Mouse (Mus musculus) Muller cell, postnatal 12 days (primary cell): Measurements from ENCODE around the gene Aktip.

Experiments
- DNase-seq: peaks from one replicate; pipeline ENCODE4 v3.0.0-alpha.2; 2015; ENCODE audit errors: inconsistent ontology term

Aktip gene

DNA sequence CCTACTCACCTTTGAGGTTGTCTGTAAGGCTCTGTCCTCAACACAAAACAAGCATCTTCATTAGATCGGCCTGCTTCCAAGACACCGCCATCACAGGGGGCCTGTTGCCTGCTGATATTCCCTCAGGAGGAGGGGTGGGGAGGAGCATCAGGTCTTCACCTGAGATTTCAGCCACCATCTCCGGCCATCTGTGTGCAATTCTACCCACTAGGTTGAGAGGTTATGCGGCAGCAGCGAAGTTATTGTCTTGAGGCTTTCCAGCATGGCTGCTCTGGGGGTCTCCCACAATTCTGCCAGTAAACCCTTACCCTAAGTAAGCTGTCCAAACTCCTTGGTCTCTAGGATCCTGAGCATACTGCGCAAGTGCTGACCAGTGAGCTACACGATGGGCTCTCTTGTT lies at the start of gene Aktip:
Aktip (minus strand) TSS at position 101 of the 400 bp plus-strand sequence.
- DNase-seq, result no peak

DNA sequence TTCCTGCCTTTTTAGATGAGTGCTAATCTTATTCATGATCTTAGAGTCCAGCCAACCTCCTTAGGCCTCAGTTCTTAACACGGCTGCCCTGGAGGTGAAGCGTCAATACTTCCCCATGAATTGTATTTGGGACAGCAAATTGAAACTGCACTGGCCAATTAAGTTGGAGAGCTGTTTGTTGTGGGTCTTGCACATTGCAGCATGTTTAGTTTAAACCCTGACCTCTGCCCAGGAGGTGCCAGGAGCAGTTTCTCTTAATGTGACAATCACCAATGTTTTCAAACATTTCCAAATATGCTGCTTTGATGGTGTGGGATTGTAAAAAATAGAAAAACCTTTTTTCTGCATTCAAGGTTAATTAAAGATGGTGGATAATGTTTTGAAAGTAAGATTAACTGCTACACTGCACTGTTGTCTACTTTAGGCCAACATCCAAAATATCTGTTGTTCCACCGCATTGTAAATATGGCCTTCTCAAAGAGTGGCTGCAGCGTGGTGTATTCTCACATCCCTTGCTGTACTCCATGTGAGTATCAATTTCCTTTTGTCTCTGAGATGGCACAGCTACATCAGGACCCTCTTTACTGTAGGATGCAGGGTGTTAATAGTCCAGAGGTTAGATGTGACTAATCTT lies 46.2 kb upstream of the Aktip start:
- DNase-seq, result no peak

DNA sequence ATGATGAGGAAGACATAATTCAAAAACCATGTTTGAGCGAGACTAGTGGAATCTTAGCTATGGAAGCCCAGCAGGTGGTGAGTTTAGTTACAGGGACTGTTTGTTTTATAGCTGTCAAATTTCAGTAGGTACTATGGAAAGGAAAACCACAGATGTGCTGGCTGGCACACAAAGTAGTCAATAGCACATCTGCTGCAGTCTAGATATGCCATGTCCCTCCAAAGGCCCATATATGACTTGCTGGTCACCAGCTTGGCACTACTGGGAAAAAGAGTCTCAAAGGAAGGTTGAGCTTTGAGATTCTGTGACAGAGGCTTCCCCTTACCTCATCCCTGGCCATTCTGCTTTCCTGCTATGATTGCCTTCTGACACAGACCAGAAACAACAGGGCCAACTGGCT lies 42.9 kb upstream of the Aktip start:
- DNase-seq, result no peak

DNA sequence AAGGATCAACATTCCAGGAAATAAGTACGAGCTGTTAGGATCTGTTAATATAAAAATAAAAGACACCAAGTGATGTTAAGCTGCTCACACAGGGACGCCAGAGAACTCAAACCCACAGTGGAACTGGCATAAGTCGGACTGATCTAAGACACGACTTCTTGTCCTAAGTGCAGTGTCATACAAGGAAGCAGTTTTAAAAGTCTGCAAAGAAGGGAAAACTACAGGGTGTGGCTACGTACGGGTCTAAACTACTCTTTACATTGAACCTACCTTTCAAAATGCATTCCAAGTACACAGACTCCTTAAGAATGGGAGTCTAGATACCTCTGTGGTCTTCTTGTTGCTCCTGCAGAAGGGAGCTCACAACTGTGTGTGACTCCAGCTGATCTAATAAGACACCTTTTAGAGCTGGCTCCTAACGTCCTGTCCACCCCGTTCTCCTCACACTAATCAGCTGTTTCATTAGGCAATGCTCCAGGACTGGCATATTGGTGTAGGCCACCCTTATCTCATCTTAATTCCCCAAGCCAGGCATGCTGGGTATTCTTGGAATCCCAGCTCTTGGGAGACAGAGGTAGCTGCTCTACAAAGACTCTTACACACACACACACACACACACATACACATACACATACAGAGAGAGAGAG lies 42.2 kb upstream of the Aktip start:
- DNase-seq, result no peak

DNA sequence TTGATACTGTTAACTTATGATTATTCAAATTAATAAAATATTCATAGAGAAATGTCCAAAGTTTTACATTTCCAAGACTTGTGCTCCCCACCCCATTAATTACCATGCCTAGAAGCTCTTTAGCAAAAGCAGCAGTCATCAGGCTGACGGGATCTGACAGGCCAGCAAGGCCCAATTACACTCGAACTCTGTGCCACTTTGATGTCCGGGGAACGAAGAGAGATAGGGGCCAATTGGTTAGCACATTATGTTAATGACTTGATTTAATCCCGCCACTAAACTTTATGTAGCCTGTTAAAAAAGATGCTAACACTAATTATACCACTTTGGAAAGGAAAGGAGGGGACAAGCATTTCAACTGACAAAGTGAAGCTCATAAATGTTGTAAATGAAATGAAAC lies 41.6 kb upstream of the Aktip start:
- peak; percentile 20 for DNase-seq

DNA sequence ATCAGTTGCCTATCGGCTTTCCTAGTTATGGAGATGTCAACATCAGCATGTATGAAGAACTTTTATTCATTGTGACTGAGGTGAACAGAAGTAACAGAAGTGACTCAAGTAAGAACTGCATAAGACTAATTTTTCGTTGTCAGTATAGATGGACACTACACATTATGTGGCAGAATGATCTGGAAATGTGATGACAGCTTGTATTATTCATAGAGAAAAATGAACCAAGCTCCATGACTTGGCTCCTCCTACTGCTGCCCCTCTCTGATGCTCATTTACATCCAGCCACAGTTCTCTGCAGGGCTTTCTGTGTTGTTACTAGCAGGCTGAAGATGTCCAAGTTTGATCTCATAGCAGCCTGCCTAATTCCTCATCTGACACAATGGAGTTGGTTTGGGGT lies 37.4 kb upstream of the Aktip start:
- no peak for DNase-seq

DNA sequence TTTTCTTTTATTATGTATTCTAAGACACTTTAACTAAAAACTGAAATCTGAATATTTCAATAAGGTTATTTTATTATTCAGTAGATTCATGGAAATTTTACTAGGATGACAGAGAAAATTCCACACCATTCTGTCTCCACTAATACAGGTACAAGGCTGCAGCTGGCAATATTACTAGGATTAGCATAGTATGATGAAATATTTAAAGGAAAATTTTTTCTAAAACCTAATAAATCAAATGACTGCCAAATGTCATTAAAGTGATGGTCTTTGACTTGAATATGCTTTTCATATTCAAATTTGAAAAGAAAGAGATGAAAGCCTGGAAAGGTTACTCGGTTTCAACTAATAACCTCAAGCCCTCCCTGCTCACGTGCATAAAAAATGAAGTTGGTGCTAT lies 34.3 kb upstream of the Aktip start:
- DNase-seq, result no peak

DNA sequence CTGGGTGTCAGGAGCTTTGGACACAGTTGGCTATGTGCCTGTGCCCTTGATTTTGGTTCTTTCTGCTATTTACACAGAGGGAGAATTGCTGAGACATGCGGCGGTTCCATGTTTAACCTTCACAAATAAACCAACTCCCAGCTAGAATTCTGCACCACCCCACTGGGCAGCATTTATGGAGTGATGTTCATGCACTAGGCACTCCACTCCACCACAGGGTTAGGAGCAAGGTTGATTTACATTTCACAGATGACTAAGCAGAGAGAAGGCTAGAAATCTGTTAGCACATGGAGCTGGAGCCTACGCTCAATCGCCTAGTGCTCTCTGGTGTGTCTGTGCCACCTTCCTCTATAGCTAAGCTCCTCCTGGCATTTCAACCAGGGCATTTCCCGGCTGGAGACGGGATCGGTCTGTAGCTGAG lies 27.7 kb upstream of the Aktip start:
- DNase-seq, result no peak

DNA sequence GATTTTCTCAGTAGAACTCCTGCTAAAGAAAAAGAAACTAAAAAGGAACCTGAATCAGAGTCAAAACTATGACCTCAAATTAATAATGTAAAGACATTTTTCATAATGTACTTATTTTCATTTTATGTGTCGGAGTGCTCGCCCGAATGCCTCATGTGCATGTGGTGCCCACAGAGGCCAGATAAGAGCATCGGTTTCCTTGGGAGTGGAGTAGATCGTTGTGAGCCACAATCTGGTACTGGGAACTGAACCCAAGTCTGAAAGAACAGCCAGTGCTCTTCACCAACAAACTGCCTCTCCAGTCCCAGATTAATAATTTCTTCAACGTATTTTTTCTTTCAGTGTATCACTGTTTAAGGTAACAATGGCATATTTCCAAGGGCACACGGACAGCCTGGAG lies 24.5 kb upstream of the Aktip start:
- no peak for DNase-seq

DNA sequence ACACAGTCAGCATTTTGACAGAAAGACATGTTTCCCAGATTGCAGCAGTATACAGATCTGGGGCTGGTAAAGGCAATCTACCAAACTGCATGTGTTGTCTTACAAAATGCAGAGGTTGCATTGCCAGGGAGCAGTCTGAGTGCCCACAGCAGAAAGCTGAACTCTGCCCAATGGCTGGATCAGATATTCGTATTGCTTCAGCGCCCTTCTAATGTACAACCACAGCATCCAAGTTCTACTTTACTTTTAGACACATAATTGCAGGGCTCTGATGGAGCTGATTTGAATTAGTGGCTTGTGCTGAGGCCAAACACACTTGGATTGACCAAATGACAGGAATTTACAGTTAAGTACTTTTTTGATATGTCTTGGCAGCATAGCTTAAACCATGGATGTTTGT lies 22.1 kb upstream of the Aktip start:
- no peak for DNase-seq

DNA sequence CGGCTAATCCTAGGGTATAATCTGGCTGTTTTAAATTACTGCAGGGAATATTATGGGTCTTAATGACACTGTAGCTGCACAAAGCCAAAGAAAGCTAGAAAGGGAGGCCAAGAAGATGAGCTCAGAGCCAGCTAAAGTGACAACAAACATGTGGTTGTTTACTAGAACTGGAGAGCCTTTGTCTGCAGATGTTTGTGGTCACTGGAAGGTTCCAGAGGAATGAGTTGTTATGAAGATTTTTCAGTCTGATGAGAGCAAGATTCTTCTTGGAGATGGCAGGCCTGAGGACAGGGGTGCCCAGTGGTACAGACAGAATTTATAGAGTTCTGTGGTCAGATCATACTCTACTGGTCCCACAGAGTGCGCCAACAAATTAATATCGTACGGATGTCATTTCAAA lies 18.5 kb upstream of the Aktip start:
- DNase-seq, result peak; percentile 69

DNA sequence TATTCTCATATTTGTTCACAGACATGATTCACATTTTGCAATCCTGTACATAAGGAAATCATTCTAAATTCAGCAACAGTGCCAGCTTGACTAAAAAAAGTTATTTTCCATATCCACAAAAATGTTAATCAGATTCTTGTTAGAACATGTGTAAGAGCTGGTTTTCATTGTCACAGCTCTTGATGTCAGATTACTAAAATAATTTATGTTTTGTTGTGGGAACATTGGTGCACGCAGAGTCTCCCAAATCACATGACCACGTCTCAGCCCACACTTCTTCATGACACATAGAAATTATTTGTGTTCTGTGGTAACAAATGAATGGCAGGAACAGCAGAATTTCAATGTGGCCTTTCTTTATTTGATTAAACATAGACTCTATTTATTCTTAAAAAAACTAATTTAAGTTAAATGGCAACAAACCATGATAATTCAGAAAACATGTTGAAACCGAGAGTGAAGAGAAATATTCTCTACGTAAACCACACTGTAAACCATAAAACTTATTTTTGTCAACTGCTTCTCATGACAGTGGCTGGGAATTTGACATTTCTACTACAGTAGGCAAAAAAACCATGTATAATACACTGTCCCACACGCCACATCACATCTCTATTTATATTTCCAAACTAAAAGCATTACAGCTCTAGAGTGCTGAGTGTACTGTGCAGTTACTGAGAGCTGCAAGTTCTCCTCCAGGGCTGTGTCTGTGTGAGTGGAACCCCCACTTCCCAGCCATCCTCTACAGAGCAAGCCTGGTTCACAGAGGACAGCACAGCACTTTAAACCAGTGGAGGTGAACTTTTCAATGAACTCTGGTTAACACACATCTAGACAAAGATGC lies 17.5 kb upstream of the Aktip start:
- no peak for DNase-seq

DNA sequence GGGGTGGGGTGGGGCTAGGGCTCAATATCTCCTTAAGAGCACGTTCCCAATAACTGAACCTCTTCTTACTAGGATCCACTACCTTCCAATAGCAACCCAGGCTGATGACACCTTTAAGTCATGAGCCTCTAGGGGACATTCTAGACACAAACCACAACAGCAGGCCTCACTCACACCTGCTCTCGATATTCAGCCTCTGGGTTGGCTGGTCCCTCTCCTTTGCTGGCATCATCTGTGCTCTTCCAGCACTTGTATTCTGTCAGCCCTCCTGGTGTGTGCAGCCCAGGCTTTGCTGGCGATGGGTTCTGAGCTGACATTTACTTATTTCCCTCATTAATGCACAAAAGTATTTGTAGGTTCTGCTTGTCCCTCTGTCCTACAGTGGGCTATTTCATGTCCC lies 14.5 kb upstream of the Aktip start:
- DNase-seq, result no peak

DNA sequence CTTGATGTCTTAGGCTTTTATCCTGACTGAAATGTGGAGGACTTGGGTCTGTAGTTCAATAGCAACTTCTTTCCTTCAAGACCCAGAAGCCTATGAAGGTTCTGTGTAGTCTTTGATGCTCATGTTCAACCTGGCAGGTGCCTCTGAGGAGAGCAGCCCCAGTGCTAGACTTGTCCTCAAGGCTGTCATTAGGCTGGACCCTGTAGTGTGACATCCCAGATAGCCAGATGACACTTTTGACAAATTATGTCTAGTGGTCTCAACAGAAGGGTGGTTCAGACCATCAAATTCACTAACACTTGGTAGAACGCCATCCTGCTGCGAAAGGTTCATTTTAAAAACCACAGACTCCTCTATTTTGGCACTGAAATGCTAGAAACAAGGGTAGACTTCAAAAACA lies 13.2 kb upstream of the Aktip start:
- no peak for DNase-seq

DNA sequence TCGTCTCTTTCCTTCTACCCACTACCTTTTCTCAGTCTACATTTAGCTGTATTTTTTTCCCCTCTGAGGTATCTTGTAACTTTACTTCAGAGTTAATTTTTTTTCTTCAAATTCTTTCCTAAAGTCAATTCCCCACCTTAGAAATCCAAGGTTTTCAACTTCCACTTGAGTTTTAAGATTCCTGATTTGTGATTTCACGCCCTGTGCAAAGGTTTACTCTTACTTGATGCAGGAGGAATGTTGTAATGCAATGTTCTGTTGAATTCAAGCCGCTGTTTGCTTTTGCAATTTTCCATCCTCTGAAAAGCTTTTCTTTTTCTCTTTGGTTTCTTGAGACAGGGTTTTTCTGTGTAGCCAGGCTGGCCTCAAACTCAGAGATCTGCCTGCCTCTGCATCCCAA lies 9.9 kb upstream of the Aktip start:
- DNase-seq, result no peak

DNA sequence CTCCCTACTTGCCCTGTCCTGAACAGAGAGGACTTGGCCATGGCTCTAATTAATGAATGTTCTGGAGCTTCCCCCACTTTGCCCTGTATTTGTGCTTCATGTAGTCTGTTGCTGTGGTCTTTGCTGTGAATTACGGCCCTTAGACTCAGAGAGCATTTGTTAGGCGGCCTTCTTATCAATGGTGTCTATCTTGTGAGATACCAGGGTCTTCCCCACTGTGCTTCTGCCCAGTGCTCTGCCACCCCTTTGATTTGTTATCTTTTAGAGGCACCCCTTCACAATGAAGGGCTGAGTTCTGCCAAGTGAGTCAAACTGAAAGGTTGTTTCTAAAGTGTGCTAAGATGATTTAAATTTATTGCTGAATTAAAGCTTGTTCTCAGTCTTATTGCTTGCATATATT lies 7.9 kb upstream of the Aktip start:
- DNase-seq, result no peak

DNA sequence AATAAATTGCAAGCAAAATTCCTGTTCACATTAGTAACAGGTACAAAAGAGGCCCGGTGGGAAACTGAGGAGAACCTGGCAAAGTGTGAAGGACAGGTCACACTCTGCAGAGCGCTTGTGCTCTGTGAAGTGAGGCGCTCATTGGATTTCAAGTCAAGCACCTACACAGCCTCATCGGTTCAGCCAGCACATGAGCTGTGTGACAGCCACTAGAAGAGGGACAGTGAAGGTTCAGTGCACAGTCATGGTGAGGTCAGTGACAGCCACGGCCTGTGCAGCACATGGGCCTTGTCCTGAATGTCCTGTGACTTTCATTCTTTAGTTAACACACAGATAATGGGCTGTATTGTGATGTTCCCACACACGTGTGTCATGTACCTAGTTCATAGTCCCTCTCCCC lies 6.1 kb upstream of the Aktip start:
- DNase-seq, result no peak

DNA sequence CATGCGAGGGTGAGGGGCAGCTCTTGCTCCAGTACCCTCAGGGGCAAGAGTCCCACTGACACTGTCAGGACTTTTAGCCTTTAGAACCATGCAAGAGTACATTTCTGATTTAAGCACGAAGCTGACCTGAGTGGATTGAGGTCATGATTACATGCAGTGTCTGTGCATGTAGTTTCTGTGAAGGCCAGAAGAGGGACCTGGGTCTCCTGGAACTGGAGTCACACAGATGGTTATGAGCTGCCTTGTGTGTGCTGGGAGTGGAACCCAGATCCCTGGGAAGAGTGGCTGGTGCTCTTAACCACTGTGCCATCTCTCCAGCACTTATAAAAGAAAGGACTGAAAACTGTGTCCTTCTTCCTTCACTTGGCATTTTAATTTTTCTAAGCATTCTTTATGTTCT lies 1.4 kb upstream of the Aktip start:
- DNase-seq, result no peak

DNA sequence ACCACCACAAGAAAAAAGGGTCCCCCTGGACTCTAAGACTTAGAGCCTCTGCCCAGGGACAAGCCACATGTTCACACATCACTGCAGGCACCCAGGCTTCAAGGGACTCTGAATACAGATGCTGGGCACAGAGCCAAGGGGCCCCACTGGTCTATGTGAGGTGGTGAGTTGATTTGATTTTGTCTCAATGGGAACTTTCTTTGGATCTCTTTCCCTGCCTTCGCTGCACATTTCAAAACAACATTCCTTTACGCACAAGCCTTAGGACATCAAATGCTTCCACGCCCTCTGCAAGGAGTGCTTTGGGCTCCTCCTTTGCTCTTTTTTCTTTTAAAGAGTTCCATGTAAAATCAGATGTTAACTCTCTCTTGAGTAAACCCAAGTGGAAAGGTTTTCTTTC lies 1.7 kb downstream of the Aktip start:
- DNase-seq, result no peak

DNA sequence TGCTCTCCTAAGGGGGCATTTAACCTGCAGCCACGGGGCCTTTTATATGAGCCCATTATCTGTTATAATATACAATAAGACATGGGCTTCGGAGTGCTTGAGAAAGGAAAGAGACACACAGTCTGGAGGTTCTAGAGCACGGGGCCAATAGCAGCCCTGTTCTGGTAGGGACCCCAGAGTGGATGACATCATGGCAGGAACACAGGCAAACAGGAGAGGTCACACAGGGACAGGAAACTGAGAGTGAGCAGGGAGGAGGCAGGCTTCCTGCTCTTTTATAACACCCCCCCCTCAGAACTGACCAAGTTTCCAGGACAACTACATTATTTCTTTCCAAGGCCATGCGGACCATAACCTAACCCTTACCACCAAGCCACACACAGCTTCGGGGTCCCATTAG lies 2.5 kb downstream of the Aktip start:
- DNase-seq, result no peak

DNA sequence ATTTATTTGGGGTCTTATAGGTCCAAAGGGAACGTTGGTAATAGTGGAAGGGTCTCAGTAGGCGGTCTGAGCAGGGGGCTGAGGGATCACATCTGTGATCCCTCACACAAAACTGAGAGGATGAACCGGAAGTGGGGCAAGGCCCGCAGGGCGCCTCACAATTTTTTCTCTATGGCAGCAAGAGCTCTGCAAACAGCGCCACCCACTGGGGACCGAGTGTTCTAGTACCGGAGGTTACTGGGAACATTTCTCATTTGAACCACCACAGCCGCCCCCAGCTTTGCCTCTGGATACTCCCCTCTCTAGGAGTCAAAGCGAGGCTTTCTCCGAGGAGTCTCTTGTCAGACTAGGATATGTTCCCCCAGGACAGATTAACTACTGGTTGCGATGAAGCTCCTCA lies 3.1 kb downstream of the Aktip start:
- DNase-seq, result no peak

DNA sequence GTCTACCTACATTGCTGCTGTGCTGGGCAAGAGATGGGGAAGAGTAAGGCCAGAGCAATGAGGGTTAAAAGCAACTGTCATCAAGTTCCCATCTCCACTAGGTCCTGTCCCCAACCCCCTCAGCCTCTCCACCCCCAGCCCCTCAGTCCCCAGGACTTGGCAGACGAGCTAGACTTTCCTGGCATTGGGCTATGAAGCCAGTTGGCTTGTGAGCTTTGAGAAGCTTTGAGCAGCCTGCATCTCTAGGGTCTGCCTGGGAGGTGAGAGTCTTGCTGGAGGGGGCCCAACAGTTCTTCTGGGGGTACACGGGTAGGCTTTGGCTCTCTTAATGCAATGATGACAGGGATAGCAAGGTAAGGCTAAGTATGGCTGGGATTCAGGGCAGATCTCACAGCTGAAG lies 5.7 kb downstream of the Aktip start:
- DNase-seq, result no peak

DNA sequence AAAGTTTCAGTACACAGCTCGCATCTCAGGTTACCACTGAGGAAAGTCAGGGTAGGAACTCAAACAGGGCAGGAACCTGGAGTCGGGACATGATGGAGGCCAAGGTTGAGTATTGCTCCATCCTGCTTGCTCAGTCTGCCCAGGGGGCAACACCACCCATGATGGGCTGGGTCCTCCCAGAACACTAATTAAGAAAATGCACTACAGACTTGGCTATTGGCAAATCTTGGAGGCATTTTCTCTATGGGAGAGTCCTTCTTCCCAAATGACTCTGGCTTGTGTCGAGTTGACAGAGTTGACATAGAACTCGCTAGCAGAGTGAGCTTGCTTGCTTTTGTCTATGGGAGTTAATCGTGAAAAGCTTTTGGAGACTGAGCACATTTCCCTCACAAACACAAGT lies 6.8 kb downstream of the Aktip start:
- DNase-seq, result no peak
